ENCODE assay signal across 14 mouse cellular contexts in the genomic region with DNA sequence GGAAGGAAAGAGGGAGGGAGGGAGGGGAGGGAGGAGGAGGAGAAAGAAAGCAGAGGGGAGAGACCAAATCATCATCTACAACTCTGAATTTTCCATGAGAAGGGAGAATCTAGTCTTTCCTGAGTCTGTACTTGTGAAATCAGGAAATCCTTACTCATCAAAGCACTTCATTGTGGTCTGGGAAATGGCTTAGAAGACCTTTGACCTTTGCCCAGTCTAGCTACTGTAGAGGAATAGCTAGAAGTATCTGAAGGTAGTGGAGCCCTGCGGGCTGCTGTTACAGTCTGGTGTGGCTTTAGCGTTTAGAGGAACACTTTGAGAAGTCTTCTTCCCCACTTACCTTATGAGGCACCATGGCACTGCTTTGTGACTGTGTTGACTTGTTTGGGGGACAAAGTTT. TPM values are rescaled to one million over a fixed set of nuclear protein-coding genes. Genes with fewer than 3 reads are reported as not detected.
"Had no signal": no experiment of that assay in that cellular context is flagged by ENCODE, and none has a peak within 500 bp of the region (broad histone marks: within the 10 kb centered on the region; RNA-seq: fewer than 3 reads in every experiment).

No protein-coding gene starts in this region.

- H3K36me3 ChIP-seq: limb, embryonic 10.5 days; liver, embryonic 15.5 days; midbrain, embryonic 15.5 days; neural tube, embryonic 12.5 days had no signal

- H3K4me2 ChIP-seq: liver, embryonic 11.5 days; liver, embryonic 15.5 days; midbrain, embryonic 11.5 days; midbrain, embryonic 15.5 days; neural tube, embryonic 12.5 days had no signal

- H3K4me1 ChIP-seq: limb, embryonic 10.5 days; liver, embryonic 15.5 days; midbrain, embryonic 15.5 days; neural tube, embryonic 12.5 days had no signal

- H3K9me3 ChIP-seq: limb, embryonic 10.5 days; liver, embryonic 15.5 days; midbrain, embryonic 15.5 days; neural tube, embryonic 12.5 days had no signal

- ATAC-seq: lung, postnatal 0 days; midbrain, embryonic 15.5 days had no signal

- H3K27me3 ChIP-seq: liver, embryonic 15.5 days; midbrain, embryonic 15.5 days; neural tube, embryonic 12.5 days had no signal

- H3K9ac ChIP-seq: liver, embryonic 15.5 days; midbrain, embryonic 15.5 days; neural tube, embryonic 12.5 days had no signal

- H3K27ac ChIP-seq: kidney, postnatal 0 days; left cerebral cortex, adult 2 months; limb, embryonic 10.5 days; liver, embryonic 15.5 days; midbrain, embryonic 15.5 days; neural tube, embryonic 12.5 days had no signal

- DNase-seq: lung, adult 2 months; lung, postnatal 36 days; right cerebral cortex, postnatal 14 days; thymus, postnatal 4 days had no signal

- H3K4me3 ChIP-seq: left cerebral cortex, adult 2 months; limb, embryonic 10.5 days; liver, embryonic 15.5 days; midbrain, embryonic 15.5 days; neural tube, embryonic 12.5 days had no signal

RNA-seq across cellular contexts. Expression of a gene that starts 18.5 kb away (rescaled TPM):
- polyA plus RNA-seq: liver, embryonic 15.5 days; neural tube, embryonic 12.5 days; small intestine, adult 2 months had no signal
